In the genomic region with DNA sequence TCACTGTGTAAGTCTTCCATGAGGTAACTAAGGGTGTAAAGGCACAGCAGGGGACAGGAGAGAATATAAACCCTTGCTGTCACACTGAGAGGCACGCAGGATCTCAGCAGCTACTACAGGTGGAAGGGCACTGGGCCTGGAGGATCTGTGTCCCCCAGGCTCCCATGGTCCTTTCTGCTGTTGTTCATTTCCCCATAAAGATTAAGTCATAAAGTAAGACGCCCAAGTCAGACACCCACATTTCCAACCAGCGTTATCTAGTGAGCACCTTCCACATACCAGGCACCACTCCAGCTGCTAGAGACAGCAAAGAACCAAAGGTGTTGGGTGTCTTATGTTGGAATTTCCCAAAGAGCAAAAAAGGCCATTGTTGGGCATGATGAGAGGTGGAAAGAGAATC, we compare ENCODE assay signal across 25 mouse cellular contexts.
A peak's percentile ranks its signal among the peaks of the same experiment; 100 is the strongest.
DNase-seq lines count a peak whose midpoint lies in the region; ATAC-seq lines count a peak whose summit lies in the region.
"Had no signal": no experiment of that assay in that cellular context is flagged by ENCODE, and none has a peak within 500 bp of the region (broad histone marks: within the 10 kb centered on the region; RNA-seq: fewer than 3 reads in every experiment).

No protein-coding gene starts in this region.

- no peaks in the 10 kb centered on the region for H3K9me3 ChIP-seq in heart, embryonic 10.5 days
- H3K9me3 ChIP-seq: embryonic facial prominence, embryonic 10.5 days; embryonic facial prominence, embryonic 12.5 days; forebrain, embryonic 13.5 days; forebrain, embryonic 15.5 days; G1E had no signal

- WGBS in heart, embryonic 10.5 days = 83% methylated on average over 3 of the region's 3 CpGs

- peak; percentile 50 for DNase-seq in heart, adult 11 months
- DNase-seq in heart, embryonic 10.5 days (ENCODE audit: low spot score) = no peak
- no peak for DNase-seq in retina, embryonic 14.5 days (ENCODE audit: low spot score)
- no peak for DNase-seq in kidney, adult 9 months
- DNase-seq: adrenal gland, adult 8-10 months; adrenal gland, postnatal 14 days; adrenal gland, postnatal 36 days; B cell, adult 2 months; cerebellum, adult 11-12 months; cerebellum, adult 2 months; cerebellum, adult 9-10 months; cerebellum, postnatal 10 days; cerebellum, postnatal 25 days; forebrain, postnatal 0 days had no signal

- H3K4me3 ChIP-seq in heart, embryonic 10.5 days = no peak overlapping the region
- H3K4me3 ChIP-seq: embryonic facial prominence, embryonic 10.5 days; embryonic facial prominence, embryonic 12.5 days; erythroblast, embryonic 14.5 days; forebrain, embryonic 13.5 days; forebrain, embryonic 15.5 days had no signal

- no peaks in the 10 kb centered on the region for H3K36me3 ChIP-seq in heart, embryonic 10.5 days
- H3K36me3 ChIP-seq: embryonic facial prominence, embryonic 10.5 days; embryonic facial prominence, embryonic 12.5 days; forebrain, embryonic 15.5 days; G1E had no signal

- H3K27ac ChIP-seq in heart, embryonic 10.5 days = no peak overlapping the region
- H3K27ac ChIP-seq: embryonic facial prominence, embryonic 10.5 days; embryonic facial prominence, embryonic 12.5 days; forebrain, embryonic 13.5 days; forebrain, embryonic 15.5 days had no signal

- ATAC-seq in megakaryocyte progenitor cell, adult 5-6 weeks (replicated peaks; ENCODE audit: poor library complexity) = peak; percentile 52; the same call in 1 of the 2 replicates
- ATAC-seq: activated CD4-positive, CD25-positive, alpha-beta regulatory T cell, adult 4 months; CD4-positive, CD25-positive, alpha-beta regulatory T cell, adult 4 months; forebrain, embryonic 13.5 days; forebrain, embryonic 15.5 days; forebrain, postnatal 0 days; Patski had no signal

- no peaks in the 10 kb centered on the region for H3K27me3 ChIP-seq in heart, embryonic 10.5 days (ENCODE audit: insufficient read depth, poor library complexity, severe bottlenecking)
- H3K27me3 ChIP-seq: CH12.LX; embryonic facial prominence, embryonic 12.5 days; forebrain, embryonic 13.5 days; forebrain, embryonic 15.5 days; Patski had no signal

- H3K4me1 ChIP-seq in heart, embryonic 10.5 days = peaks cover 5% of the 10 kb centered on the region; the same call in 1 of the 2 replicates
- H3K4me1 ChIP-seq: forebrain, embryonic 13.5 days; forebrain, embryonic 15.5 days had no signal
